Mouse (Mus musculus) heart, adult 2 months (tissue): ENCODE measurements around the gene Hoxb13. TPM values are rescaled to one million over a fixed set of nuclear protein-coding genes. Genes with fewer than 3 reads are reported as not detected.

ENCODE experiments used
- DNase-seq, 2 experiments: peaks; one replicate each; pipeline ENCODE4 v3.0.0; 2021
- H3K27ac ChIP-seq: fragments of 200-600 bp; 2 replicates; pipeline ENCODE4 v1.8.1; 2022
- H3K27me3 ChIP-seq: fragments of 200-500 bp; 2 replicates; pipeline ENCODE4 v1.6.1; 2012; ENCODE audit warnings: mild to moderate bottlenecking, low read length, inconsistent platforms, mixed read lengths; ENCODE audit not compliant: control insufficient read depth, insufficient read depth
- H3K36me3 ChIP-seq: fragments of 200-500 bp; 2 replicates; pipeline ENCODE4 v1.6.1; 2012; ENCODE audit warnings: low read length, inconsistent platforms; ENCODE audit not compliant: control insufficient read depth, insufficient read depth
- H3K4me1 ChIP-seq: fragments of 200-500 bp; 2 replicates; pipeline ENCODE4 v1.6.1; 2011; ENCODE audit warnings: low read length; ENCODE audit not compliant: control insufficient read depth, insufficient read depth
- H3K4me3 ChIP-seq: fragments of 200-600 bp; 2 replicates; pipeline ENCODE4 v1.8.1; 2022
- H3K79me2 ChIP-seq: fragments of 200-500 bp; replicated peaks from 2 replicates; pipeline ENCODE4 v1.6.1; 2012; ENCODE audit warnings: mild to moderate bottlenecking, inconsistent platforms, low read length, moderate library complexity, mixed read lengths; ENCODE audit not compliant: control insufficient read depth, insufficient read depth
- H3K9ac ChIP-seq: fragments of 200-500 bp; 2 replicates; pipeline ENCODE4 v1.6.1; 2012; ENCODE audit warnings: low read depth, mild to moderate bottlenecking, control low read depth, inconsistent platforms, low read length, mixed read lengths
- CTCF ChIP-seq: fragments of 200-600 bp; IDR thresholded peaks from 2 replicates; pipeline ENCODE4 v1.8.1; 2022; ENCODE audit warnings: antibody characterized with exemption, mild to moderate bottlenecking, moderate library complexity
- EP300 ChIP-seq: fragments of 200-500 bp; IDR thresholded peaks from 2 replicates; pipeline ENCODE4 v1.6.1; 2011; ENCODE audit warnings: low read depth, low read length, control low read depth; ENCODE audit not compliant: insufficient read depth
- POLR2A ChIP-seq: fragments of 200-500 bp; IDR thresholded peaks from 2 replicates; pipeline ENCODE4 v1.6.1; 2011; ENCODE audit warnings: mild to moderate bottlenecking, low read depth, low read length, control low read depth; ENCODE audit not compliant: insufficient read depth
- WGBS: fragments of 180-500 bp; shearing (Covaris S2); methylation state at CpG from one replicate; pipeline ENCODE4 v1.1.7; 2018; 5-methylcytosine and 5-hydroxymethylcytosine counted together
- intact Hi-C: fragments of 180-260 bp; cut with DNase I; formaldehyde crosslinking; loops from one replicate; pipeline ENCODE4 v1.15.1; 2025
- polyA plus RNA-seq: library from polyadenylated mRNA; depleted of rRNA; stranded (reverse); fragments of >200 nt; gene quantifications from 2 replicates; pipeline ENCODE4 v1.2.3, GENCODE M21; 2012
- total RNA-seq, 2 experiments: library from RNA; stranded (reverse); gene quantifications; 2 replicates each; pipeline ENCODE4 v1.2.3; 2021

Gene Hoxb13
- total and polyA plus RNA-seq, 3 experiments: not detected

DNA sequence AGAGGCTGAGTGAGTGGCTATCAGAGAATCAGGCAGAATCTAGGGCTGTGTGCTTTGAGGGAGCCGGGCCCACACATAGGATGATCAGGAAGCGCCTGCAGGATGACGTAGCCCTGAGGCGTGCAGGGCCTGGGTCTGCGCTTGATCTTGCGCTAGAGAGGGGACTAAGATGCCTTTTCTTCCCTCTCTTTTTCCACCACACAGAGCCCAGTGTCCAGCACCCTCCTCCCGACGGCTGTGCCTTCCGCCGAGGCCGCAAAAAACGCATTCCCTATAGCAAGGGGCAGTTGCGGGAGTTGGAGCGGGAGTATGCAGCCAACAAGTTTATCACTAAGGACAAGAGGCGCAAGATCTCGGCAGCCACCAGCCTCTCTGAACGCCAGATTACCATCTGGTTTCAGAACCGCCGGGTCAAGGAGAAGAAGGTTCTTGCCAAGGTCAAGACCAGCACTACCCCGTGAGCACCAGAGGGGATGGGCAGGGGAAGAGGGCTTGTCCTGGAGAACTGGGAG, 1.7 kb downstream of the Hoxb13 start:
- peaks cover 14% of the 10 kb centered on the region for H3K27me3 ChIP-seq

DNA sequence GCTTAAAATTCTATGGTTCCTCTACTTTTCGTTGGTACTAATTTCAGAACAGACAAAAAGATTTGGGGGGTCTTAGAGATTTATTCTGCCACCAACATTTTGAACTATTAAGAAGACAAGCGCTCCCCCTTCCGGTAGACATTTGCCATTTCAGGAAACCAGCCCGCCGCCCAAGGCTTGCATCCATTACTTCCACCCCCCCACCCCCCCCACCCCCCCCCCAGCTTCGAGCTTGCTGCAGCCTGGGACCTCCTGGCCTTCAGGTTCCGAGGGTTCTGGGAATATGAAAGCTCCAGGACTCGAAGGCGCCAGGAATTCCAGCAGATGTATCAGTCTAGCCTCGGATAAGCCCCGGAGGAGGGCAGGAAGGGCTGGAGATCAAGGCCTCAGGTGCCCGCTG, 4.5 kb downstream of the Hoxb13 start:
- TF ChIP-seq EP300: no peak
- TF ChIP-seq CTCF: peak; percentile 56
- Histone ChIP-seq H3K36me3 (no peaks in the 10 kb centered on the region), H3K4me3 (no peak overlapping the region), H3K27ac (no peak overlapping the region), H3K9ac (no peak overlapping the region), H3K27me3 (peaks cover 25% of the 10 kb centered on the region), H3K4me1 (no peaks in the 10 kb centered on the region), H3K79me2 (no peaks in the 10 kb centered on the region)
- WGBS: 3% methylated on average over 12 of the region's 12 CpGs
- no peak for DNase-seq
- intact Hi-C loops: no loop called here

More for the DNA sequence above, 1.7 kb downstream of the Hoxb13 start:
- Histone ChIP-seq H3K9ac (no peak overlapping the region), H3K4me3 (no peak overlapping the region), H3K36me3 (no peaks in the 10 kb centered on the region), H3K4me1 (no peaks in the 10 kb centered on the region), H3K27ac (no peak overlapping the region), H3K79me2 (no peaks in the 10 kb centered on the region)
- TF ChIP-seq POLR2A: no peak
- no peak for TF ChIP-seq CTCF
- TF ChIP-seq EP300: no peak
- intact Hi-C loops: no loop called here
- WGBS: 3% methylated on average over 20 of the region's 20 CpGs
- DNase-seq: no peak

DNA sequence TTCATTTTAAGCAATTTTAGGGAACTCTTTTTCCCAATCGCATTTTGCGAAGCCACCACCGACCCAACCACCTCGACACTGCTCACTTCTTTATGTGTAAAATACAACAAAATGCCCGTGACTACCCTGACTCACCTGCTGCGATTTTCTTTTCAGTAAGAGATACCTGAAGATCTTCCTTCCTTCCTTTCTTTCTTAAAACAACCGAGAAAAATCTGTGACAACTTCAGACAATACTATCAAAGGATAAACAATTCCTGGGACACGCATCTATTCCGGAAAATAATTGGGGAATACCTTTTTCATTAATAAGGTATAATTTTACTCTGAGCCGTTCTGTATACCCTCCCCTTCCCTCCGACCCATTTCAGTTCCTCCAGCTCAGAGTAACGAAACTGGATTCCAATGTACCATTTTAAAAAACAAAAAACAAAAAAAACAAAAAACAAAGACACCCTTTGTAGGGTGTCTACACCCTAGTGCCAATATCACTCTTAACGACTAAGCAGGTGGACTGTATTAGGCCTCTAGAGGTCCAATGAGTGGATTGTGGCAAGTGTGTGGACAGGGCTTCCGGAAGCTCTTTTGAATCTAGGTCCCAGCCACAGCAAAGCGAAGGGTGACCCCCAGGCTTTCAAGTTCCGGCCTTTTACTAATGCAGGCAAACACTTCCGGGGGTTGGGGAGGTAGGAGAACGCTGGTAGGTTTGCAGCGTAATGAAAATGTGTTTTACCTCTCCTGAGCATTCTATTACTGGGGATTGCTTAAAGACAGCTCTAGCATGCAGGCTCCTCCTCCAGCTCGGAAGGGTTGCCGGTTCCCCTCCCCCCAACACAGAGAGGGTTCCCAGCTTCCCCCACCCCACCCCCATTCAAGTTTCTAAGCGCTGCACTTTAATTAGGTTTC, 5.3 kb downstream of the Hoxb13 start:
- Histone ChIP-seq H3K36me3 (no peaks in the 10 kb centered on the region), H3K4me1 (no peaks in the 10 kb centered on the region), H3K27ac (no peak overlapping the region), H3K4me3 (no peak overlapping the region), H3K27me3 (peaks cover 29% of the 10 kb centered on the region), H3K9ac (no peak overlapping the region), H3K79me2 (no peaks in the 10 kb centered on the region)
- intact Hi-C loops: loop anchor here (10.0 kb wide), 1 partner anchor 195 kb away; the partner anchor contains the start of gene Igf2bp1
- 5% methylated on average over 22 of the region's 22 CpGs for WGBS
- DNase-seq: no peak
- no peak for TF ChIP-seq EP300

DNA sequence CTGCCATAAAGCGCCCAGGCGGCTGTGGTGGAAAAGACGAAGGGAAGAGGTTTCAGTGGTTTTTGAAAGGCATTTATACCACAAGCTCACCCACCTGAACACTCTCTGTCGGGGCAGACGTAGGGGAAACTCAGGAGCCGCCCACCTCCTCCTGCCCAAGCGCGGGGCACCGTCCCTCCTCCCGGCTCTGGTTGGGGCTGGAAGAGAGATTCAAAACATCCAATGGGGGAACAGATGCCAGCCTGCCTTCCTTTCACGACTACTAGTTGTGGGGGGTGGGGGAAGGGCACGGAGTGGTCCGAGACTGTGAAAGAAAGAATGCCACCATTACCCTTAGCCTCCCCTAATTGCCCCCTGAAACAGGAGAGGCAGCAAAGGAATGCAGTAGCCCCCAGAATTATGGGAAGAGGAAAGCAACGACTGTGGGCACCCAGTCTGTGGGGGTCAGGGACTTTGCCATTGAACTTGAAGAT, 6.1 kb downstream of the Hoxb13 start:
- TF ChIP-seq EP300 (no peak), POLR2A (no peak), CTCF (no peak)
- intact Hi-C loops: loop anchor here (10.0 kb wide), 1 partner anchor 195 kb away; the partner anchor contains the start of gene Igf2bp1
- H3K4me3 ChIP-seq: no peak overlapping the region
- H3K27me3 ChIP-seq: peaks cover 29% of the 10 kb centered on the region
- H3K9ac ChIP-seq: no peak overlapping the region
- no peaks in the 10 kb centered on the region for H3K79me2 ChIP-seq
- 1% methylated on average over 14 of the region's 14 CpGs for WGBS
- no peak overlapping the region for H3K27ac ChIP-seq
- no peak for DNase-seq
- H3K4me1 ChIP-seq: no peaks in the 10 kb centered on the region
- H3K36me3 ChIP-seq: no peaks in the 10 kb centered on the region

DNA sequence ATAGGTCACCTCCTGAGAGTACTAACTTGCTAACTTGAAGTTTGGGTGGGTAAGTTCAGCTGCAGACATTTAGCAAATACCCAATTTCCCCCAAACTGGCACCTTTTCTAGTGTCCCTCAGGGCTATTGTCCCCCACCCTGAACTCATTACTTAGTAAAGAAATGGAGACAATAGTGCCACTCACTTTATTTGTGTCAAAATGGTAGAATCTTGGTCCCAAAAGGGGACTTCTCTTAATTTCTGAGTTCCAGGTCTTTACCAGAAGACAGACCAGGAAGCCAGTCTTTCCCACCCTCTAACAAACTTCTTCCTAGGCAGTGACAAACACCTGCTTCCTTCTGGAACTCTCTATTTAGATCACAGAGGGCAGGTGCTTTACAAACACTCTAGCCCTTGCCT, 7.6 kb downstream of the Hoxb13 start:
- Histone ChIP-seq H3K9ac (no peak overlapping the region), H3K27ac (no peak overlapping the region), H3K36me3 (no peaks in the 10 kb centered on the region), H3K27me3 (peaks cover 28% of the 10 kb centered on the region), H3K79me2 (no peaks in the 10 kb centered on the region), H3K4me1 (no peaks in the 10 kb centered on the region), H3K4me3 (no peak overlapping the region)
- DNase-seq: no peak
- TF ChIP-seq POLR2A (no peak), EP300 (no peak), CTCF (no peak)
- intact Hi-C loops: loop anchor here (10.0 kb wide), 1 partner anchor 197 kb away; the partner anchor contains the start of gene Igf2bp1
